Mouse (Mus musculus) liver, adult 2 months (tissue): ENCODE measurements at regions not wholly inside any gene's neighbourhood (a gene's known extent, or its start where the extent isn't known, plus 50 kb on each side); places are given as distances from the start of the nearest gene placed in this dataset.

Experiments
- CTCF ChIP-seq: fragments of 200-500 bp; IDR thresholded peaks from 2 replicates; pipeline ENCODE4 v1.5.1; 2011; ENCODE audit warnings: low read depth, low read length, control low read depth
- POLR2A ChIP-seq: fragments of 200-500 bp; IDR thresholded peaks from 2 replicates; pipeline ENCODE4 v1.6.1; 2011; ENCODE audit warnings: low read length, control low read depth; ENCODE audit not compliant: insufficient read depth; ENCODE audit errors: extremely low read depth

DNA sequence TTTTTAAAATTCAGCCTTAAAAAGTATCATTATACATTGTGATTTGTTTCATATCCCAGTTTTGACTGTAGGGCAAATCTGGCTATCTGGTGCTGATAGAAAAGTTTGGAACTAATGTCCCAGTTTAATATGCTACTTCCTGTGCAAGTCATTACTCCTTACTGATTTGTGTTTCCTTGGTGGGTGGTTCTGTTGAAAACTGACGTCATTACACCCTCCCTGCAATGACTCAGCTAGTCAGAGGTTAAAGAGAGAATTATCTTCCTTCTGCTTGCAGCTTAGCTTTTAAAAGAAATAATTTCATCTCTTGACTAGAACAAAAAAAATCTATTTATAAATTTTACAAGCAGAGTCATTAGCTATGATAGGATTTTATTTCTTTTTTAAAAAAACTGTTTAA, 104.2 kb upstream of the Abcb5 start:
- no peak for TF ChIP-seq CTCF
- no peak for TF ChIP-seq POLR2A
